Mouse (Mus musculus) midbrain, postnatal 0 days (tissue): ENCODE measurements around the gene Ankrd44. TPM values are rescaled to one million over a fixed set of nuclear protein-coding genes. Genes with fewer than 3 reads are reported as not detected.

Source experiments
- ATAC-seq: fragments of 200-750 bp; cut with Nextera tagmentation; 2 replicates; pipeline ENCODE4 v1.8.0; 2017; ENCODE audit warnings: moderate number of reproducible peaks, mild to moderate bottlenecking, moderate TSS enrichment, moderate library complexity; ENCODE audit not compliant: low FRiP score
- DNase-seq: peaks from one replicate; pipeline ENCODE4 v3.0.0-alpha.2; 2015; ENCODE audit warnings: low spot score
- H3K27ac ChIP-seq: fragments of 300-500 bp; sonication (generic); 2 replicates; pipeline ENCODE4 v1.5.1; 2014; ENCODE audit warnings: low read depth, mild to moderate bottlenecking, low read length, mixed read lengths
- H3K27me3 ChIP-seq: fragments of 300-500 bp; sonication (generic); 2 replicates; pipeline ENCODE4 v1.6.1; 2014; ENCODE audit warnings: low read length, control low read depth, mixed read lengths; ENCODE audit not compliant: insufficient read depth
- H3K36me3 ChIP-seq: fragments of 300-500 bp; sonication (generic); 2 replicates; pipeline ENCODE4 v1.6.1; 2014; ENCODE audit warnings: low read length, control low read depth, mixed read lengths; ENCODE audit not compliant: insufficient read depth
- H3K4me1 ChIP-seq: fragments of 300-500 bp; sonication (generic); 2 replicates; pipeline ENCODE4 v1.6.1; 2014; ENCODE audit warnings: mild to moderate bottlenecking, control low read depth, antibody characterized with exemption, low read length, mixed read lengths; ENCODE audit not compliant: insufficient read depth
- H3K4me2 ChIP-seq: fragments of 300-500 bp; sonication (generic); 2 replicates; pipeline ENCODE4 v1.6.1; 2014; ENCODE audit warnings: low read depth, mild to moderate bottlenecking, low read length, mixed read lengths; ENCODE audit not compliant: poor library complexity, severe bottlenecking
- H3K4me3 ChIP-seq: fragments of 300-500 bp; sonication (generic); 2 replicates; pipeline ENCODE4 v1.5.1; 2014; ENCODE audit warnings: low read depth, mild to moderate bottlenecking, low read length, moderate library complexity
- H3K9ac ChIP-seq: fragments of 300-500 bp; sonication (generic); replicated peaks from 2 replicates; pipeline ENCODE4 v1.6.1; 2014; ENCODE audit warnings: mild to moderate bottlenecking, low read length, moderate library complexity, mixed read lengths; ENCODE audit not compliant: poor library complexity, severe bottlenecking
- H3K9me3 ChIP-seq: fragments of 300-500 bp; sonication (generic); 2 replicates; pipeline ENCODE4 v1.6.1; 2016; ENCODE audit warnings: low read length, control low read depth
- CTCF ChIP-seq: IDR thresholded peaks from 2 replicates; pipeline ENCODE4 v1.5.1; 2016; ENCODE audit warnings: antibody characterized with exemption, mild to moderate bottlenecking
- WGBS: fragments of 180-500 bp; shearing (Covaris S2); extraction: QIAGEN DNeasy Blood & Tissue Kit; methylation state at CpG from one replicate; pipeline ENCODE4 v1.1.7; 2014; 5-methylcytosine and 5-hydroxymethylcytosine counted together
- polyA plus RNA-seq: library from polyadenylated mRNA; unstranded; fragments of >200 nt; fragmentation: Nextera tagmentation; extraction: Ambion mirVana; gene quantifications from 2 replicates; pipeline ENCODE4 v1.2.1, GENCODE M21; 2015
- total RNA-seq: library from RNA; depleted of rRNA; stranded (reverse); fragments of >200 nt; gene quantifications from 2 replicates; pipeline ENCODE4 v1.2.3, GENCODE M21; 2014

The Ankrd44 gene
- total and polyA plus RNA-seq, 2 experiments from 2014 or later: 16.7 to 51.6 TPM

DNA sequence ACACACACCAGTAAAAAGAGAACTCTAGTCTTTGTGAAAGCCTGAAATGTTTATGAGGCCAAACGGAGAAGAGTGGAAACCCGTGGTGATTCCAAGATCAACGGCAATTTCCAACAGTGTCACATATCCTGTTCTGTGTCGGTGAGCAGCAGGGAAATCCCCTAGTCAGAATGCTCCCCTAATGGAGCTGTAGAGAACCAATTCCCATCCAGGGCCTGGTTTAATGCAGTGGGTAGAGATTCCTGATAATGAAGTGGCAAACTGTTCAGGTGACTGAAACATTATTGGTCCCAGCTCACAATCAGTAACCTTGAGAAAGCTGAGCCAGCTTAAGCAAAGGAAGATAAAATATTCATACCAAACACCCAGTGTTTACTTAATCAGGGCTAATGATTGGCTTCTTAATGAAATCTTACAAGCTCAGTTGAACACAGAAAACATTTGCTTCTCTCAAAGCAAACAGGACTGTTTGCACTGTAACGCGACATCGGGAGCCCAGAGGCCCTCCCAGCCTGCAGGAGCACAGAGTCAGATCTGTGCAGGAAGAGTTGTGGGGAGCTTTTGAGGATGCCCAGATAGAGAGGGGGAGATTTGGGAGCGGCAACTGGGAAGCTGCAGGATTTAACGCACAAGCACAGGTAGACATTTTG is 110.9 kb downstream of the Ankrd44 start:
- Histone ChIP-seq H3K4me1 (no peaks in the 10 kb centered on the region), H3K4me3 (no peak overlapping the region), H3K9me3 (no peaks in the 10 kb centered on the region), H3K36me3 (no peaks in the 10 kb centered on the region), H3K9ac (no peak overlapping the region), H3K4me2 (no peak overlapping the region), H3K27me3 (no peaks in the 10 kb centered on the region), H3K27ac (no peak overlapping the region)
- TF ChIP-seq CTCF: no peak
- WGBS: 65% methylated on average over 9 of the region's 9 CpGs
- no peak for ATAC-seq
- DNase-seq: no peak

DNA sequence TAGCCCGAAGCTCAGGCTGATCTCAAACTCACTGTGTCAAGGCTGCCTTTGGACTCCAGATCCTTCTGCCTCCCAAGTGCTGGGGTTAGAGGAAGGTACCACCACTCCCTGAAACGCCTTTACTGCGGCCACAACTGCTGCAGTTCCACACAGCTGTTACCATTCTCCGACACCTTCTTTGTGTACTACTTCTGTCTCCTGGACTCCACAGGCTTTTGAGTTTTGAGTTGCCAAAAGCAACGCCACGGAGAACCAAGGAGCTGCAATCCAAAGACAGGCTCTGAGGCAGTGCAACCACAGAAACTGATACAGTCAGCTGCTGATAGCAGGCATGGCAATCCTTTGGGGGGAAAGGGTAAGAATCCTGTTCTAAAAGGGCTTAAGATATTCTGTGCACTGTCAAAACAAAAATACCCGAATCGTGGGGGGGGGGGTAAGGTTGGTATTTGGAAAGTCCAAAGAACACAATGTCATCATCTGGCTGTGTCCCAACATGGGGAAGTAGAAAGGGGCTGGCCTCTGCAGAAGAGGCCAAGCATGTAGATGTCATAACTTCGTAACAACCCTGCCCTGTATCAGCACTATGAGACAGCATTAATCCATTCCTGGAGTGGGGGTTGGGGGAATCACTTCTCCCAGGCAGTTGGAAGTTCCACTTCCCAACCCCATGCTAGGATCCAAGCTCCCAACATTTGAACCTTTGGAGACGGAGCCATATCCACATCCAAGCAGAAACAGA is 116.2 kb downstream of the Ankrd44 start:
- H3K4me2 ChIP-seq: no peak overlapping the region
- no peak for DNase-seq
- TF ChIP-seq CTCF: no peak
- H3K4me1 ChIP-seq: no peaks in the 10 kb centered on the region
- H3K9ac ChIP-seq: no peak overlapping the region
- H3K9me3 ChIP-seq: no peaks in the 10 kb centered on the region
- H3K27ac ChIP-seq: no peak overlapping the region
- no peaks in the 10 kb centered on the region for H3K36me3 ChIP-seq
- H3K4me3 ChIP-seq: no peak overlapping the region
- no peaks in the 10 kb centered on the region for H3K27me3 ChIP-seq
- ATAC-seq: no peak
- 88% methylated on average over 10 of the region's 10 CpGs for WGBS

- WGBS: 95% methylated on average over 13 of the region's 13 CpGs
These were observed 117.1 kb downstream of the Ankrd44 start for GRCm38 (mm10) chr1:54809098-54809490.

GRCm38 (mm10) chr1:54808401-54809097 is 117.6 kb downstream of the Ankrd44 start:
- H3K4me1 ChIP-seq: no peaks in the 10 kb centered on the region
- no peak overlapping the region for H3K4me3 ChIP-seq
- TF ChIP-seq CTCF: no peak
- H3K27ac ChIP-seq: no peak overlapping the region
- H3K27me3 ChIP-seq: no peaks in the 10 kb centered on the region
- WGBS: 76% methylated on average over 4 of the region's 4 CpGs
- H3K4me2 ChIP-seq: no peak overlapping the region
- H3K9ac ChIP-seq: no peak overlapping the region
- no peak for DNase-seq
- H3K36me3 ChIP-seq: no peaks in the 10 kb centered on the region
- H3K9me3 ChIP-seq: no peaks in the 10 kb centered on the region
- ATAC-seq: no peak

More at GRCm38 (mm10) chr1:54809098-54809490, 117.1 kb downstream of the Ankrd44 start:
- no peak overlapping the region for H3K4me3 ChIP-seq
- no peaks in the 10 kb centered on the region for H3K27me3 ChIP-seq
- DNase-seq (no peak), ATAC-seq (no peak)
- H3K4me1 ChIP-seq: no peaks in the 10 kb centered on the region
- H3K9ac ChIP-seq: no peak overlapping the region
- H3K4me2 ChIP-seq: no peak overlapping the region
- no peaks in the 10 kb centered on the region for H3K9me3 ChIP-seq
- H3K27ac ChIP-seq: no peak overlapping the region
- TF ChIP-seq CTCF: no peak
- H3K36me3 ChIP-seq: no peaks in the 10 kb centered on the region

DNA sequence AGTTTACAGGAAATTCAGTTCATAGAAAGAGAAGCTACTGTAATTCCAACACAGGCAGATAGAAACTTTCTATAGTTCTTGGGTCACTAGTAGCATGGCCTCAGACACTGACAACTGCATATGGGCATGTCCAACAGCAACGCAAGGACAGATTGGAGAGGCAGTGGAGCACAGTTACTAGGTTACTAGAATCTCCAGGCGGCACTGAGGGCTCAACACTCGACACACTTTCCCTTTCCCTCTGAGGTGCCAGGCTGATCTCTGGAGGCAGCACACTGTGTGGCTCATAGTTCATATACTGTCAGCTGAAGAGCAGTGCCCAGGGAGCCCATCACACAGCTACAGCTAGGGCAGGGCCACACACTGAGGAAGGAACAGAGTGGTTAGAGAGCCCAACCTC is 118.4 kb downstream of the Ankrd44 start:
- no peaks in the 10 kb centered on the region for H3K9me3 ChIP-seq
- no peak for ATAC-seq
- 93% methylated on average over 3 of the region's 3 CpGs for WGBS
- no peaks in the 10 kb centered on the region for H3K27me3 ChIP-seq
- no peak for DNase-seq
- TF ChIP-seq CTCF: no peak
- H3K4me1 ChIP-seq: no peaks in the 10 kb centered on the region
- no peak overlapping the region for H3K4me3 ChIP-seq
- H3K9ac ChIP-seq: no peak overlapping the region
- H3K27ac ChIP-seq: no peak overlapping the region
- no peak overlapping the region for H3K4me2 ChIP-seq
- no peaks in the 10 kb centered on the region for H3K36me3 ChIP-seq
